Mouse (Mus musculus): Measurements from ENCODE around the gene Mecr. TPM values are rescaled to one million over a fixed set of nuclear protein-coding genes. Genes with fewer than 3 reads are reported as not detected.

Gene Mecr
- polyA plus RNA-seq, 1 experiment from 2014 or later, result 58.6 TPM

DNA sequence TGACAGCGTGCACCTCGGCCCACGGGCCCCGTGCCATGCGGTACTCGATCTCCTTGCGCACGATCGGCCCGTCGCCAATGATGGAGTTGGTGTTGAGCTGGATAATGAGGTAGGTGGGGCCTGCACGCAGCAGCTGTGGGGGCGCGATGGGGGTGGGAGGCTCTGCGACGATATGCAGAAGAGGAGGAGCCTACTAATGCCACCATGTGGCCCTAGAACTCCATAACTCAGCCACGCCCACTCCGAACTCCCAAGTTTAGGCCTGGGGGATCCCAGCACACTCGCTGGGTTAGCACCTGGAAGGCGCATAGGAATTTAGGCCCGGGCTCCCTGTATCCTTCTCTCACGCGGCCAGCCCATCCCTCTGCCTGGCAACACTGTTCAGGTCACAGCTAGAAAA, 24.3 kb upstream of the Mecr start:
- H3K9me3 ChIP-seq, result no peaks in the 10 kb centered on the region
- peaks cover 20% of the 10 kb centered on the region for H3K4me1 ChIP-seq
- H3K4me3 ChIP-seq, result no peak overlapping the region
- H3K9ac ChIP-seq, result no peak overlapping the region
- H3K36me3 ChIP-seq, result peaks cover 21% of the 10 kb centered on the region
- H3K27me3 ChIP-seq, result no peaks in the 10 kb centered on the region
- no peak overlapping the region for H3K27ac ChIP-seq
- WGBS, result 67% methylated on average over 23 of the region's 23 CpGs
- ATAC-seq (ENCODE audit: insufficient number of reproducible peaks, insufficient read depth, low FRiP score, low TSS enrichment, low read depth), result no peak
- no peak overlapping the region for H3K4me2 ChIP-seq

GRCm38 (mm10) chr4:131821161-131821731, 22.0 kb upstream of the Mecr start:
- Histone ChIP-seq H3K4me2 (0 out of 2 replicates have a peak overlapping the region, but pooled peaks have one; percentile 7), H3K27ac (peak overlapping the region; percentile 23; the same call in 1 of the 2 replicates), H3K4me1 (peaks cover 38% of the 10 kb centered on the region), H3K9me3 (no peaks in the 10 kb centered on the region), H3K36me3 (peaks cover 21% of the 10 kb centered on the region), H3K9ac (no peak overlapping the region), H3K27me3 (no peaks in the 10 kb centered on the region), H3K4me3 (no peak overlapping the region)
- ATAC-seq (ENCODE audit: insufficient number of reproducible peaks, insufficient read depth, low FRiP score, low TSS enrichment, low read depth), result 0 out of 2 replicates have a peak, but pooled peaks have one; percentile 30
- 34% methylated on average over 16 of the region's 16 CpGs for WGBS

DNA sequence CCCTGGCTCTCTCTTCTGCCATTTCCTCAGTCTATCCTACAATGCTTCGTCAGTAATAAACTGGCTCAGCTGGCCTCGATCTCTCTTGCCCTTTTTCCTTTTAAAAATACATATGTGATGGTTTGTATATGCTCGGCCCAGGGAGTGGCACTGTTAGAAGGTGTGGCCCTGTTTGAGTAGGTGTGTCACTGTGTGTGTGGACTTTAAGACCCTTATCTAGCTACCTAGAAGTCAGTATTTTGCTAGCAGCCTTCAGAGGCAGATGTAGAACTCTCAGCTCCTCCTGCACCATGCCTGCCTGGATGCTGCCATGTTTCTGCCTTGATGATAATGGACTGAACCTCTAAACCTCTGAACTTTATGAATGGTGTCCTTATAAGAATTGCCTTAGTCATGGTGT, 20.7 kb upstream of the Mecr start:
- 86% methylated on average over 3 of the region's 3 CpGs for WGBS
- Histone ChIP-seq H3K4me3 (no peak overlapping the region), H3K36me3 (peaks cover 21% of the 10 kb centered on the region), H3K9ac (no peak overlapping the region), H3K27ac (no peak overlapping the region), H3K4me2 (no peak overlapping the region), H3K9me3 (no peaks in the 10 kb centered on the region), H3K4me1 (peaks cover 52% of the 10 kb centered on the region), H3K27me3 (no peaks in the 10 kb centered on the region)
- ATAC-seq (ENCODE audit: insufficient number of reproducible peaks, insufficient read depth, low FRiP score, low TSS enrichment, low read depth), result no peak

DNA sequence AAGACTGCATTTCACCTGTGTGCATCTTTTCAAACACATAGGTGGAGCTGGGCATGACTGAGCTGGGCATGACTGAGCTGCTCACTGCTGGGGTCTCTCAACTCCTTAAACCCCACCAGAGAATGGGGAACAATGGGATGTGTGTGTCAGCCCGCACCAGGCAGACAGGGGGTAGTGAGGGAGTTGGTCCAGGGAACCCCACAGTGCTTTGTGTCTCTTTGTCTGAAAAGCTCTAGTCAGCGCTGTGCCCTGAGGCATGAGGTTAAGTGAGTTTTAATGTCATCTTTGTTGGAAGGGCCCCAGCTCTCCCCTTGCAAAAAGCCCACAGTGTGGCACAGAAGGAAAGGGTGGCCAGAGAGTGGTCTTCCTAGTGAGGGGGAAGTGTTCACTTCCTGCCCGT, 18.3 kb upstream of the Mecr start:
- 26% methylated on average over 3 of the region's 3 CpGs for WGBS
- no peak for ATAC-seq (ENCODE audit: insufficient number of reproducible peaks, insufficient read depth, low FRiP score, low TSS enrichment, low read depth)
- peak overlapping the region; percentile 90 for H3K27ac ChIP-seq

DNA sequence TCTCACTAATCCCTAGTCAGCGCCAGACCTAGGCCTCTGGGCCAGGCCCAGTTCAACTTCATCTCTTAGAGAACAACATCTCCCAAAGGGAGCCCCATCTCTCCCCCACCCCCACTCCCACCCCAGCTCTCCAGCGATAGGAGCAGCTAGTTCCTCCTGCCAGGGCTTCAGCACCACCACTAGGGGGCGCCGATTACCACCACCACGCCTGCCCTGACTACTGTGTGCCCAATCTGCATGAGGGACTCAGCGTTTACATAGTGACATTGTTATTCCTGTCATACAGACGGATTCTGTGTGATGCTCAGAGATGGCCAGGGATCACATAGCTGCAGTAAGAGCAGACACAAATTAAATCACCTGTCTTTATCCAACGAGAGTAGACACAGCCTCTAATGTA, 17.4 kb upstream of the Mecr start:
- no peak overlapping the region for H3K4me3 ChIP-seq
- WGBS, result 39% methylated on average over 8 of the region's 8 CpGs
- H3K36me3 ChIP-seq, result no peaks in the 10 kb centered on the region; the same call in 1 of the 2 replicates
- peaks cover 71% of the 10 kb centered on the region for H3K4me1 ChIP-seq
- no peaks in the 10 kb centered on the region for H3K27me3 ChIP-seq
- no peaks in the 10 kb centered on the region for H3K9me3 ChIP-seq
- H3K4me2 ChIP-seq, result no peak overlapping the region
- peak overlapping the region; percentile 90 for H3K27ac ChIP-seq
- no peak for ATAC-seq (ENCODE audit: insufficient number of reproducible peaks, insufficient read depth, low FRiP score, low TSS enrichment, low read depth)
- no peak overlapping the region for H3K9ac ChIP-seq

More for the DNA sequence above, 18.3 kb upstream of the Mecr start:
- Histone ChIP-seq H3K4me1 (peaks cover 66% of the 10 kb centered on the region), H3K9me3 (no peaks in the 10 kb centered on the region), H3K27me3 (no peaks in the 10 kb centered on the region), H3K36me3 (peaks cover 6% of the 10 kb centered on the region), H3K4me2 (no peak overlapping the region), H3K4me3 (no peak overlapping the region), H3K9ac (no peak overlapping the region)

- peaks cover 70% of the 10 kb centered on the region for H3K4me1 ChIP-seq
- H3K9me3 ChIP-seq, result no peaks in the 10 kb centered on the region
- H3K27me3 ChIP-seq, result no peaks in the 10 kb centered on the region
- 3% methylated on average over 6 of the region's 6 CpGs for WGBS
- H3K4me2 ChIP-seq, result peak overlapping the region; percentile 46
- peak overlapping the region; percentile 90 for H3K27ac ChIP-seq
- no peak overlapping the region for H3K4me3 ChIP-seq
- ATAC-seq (ENCODE audit: insufficient number of reproducible peaks, insufficient read depth, low FRiP score, low TSS enrichment, low read depth), result peak; percentile 81
- H3K9ac ChIP-seq, result 0 out of 2 replicates have a peak overlapping the region, but pooled peaks have one; percentile 49
- no peaks in the 10 kb centered on the region; the same call in 1 of the 2 replicates for H3K36me3 ChIP-seq
These were observed 16.4 kb upstream of the Mecr start for GRCm38 (mm10) chr4:131826905-131827304.

DNA sequence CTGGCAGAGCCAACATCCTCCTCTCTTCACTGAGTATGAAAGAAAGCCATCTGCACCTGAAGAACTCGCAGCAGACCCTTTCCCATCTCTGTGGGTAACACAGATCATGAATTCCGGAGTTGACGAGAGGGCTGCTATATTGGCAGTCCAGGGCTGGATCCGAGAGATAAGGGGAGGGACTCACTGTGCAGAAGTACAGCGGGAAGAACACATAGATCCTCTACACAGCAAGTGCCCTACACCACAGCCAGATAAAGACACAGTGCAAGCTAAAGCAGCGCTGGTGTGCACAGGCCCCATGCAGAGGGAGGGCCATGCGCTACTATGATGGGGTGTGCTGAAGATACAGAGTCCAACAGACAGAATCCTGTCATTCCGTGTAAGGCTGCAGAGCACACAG, 14.1 kb upstream of the Mecr start:
- Histone ChIP-seq H3K36me3 (no peaks in the 10 kb centered on the region), H3K4me3 (no peak overlapping the region), H3K9ac (no peak overlapping the region), H3K27ac (0 out of 2 replicates have a peak overlapping the region, but pooled peaks have one; percentile 11), H3K4me2 (no peak overlapping the region), H3K9me3 (no peaks in the 10 kb centered on the region), H3K27me3 (no peaks in the 10 kb centered on the region), H3K4me1 (peaks cover 81% of the 10 kb centered on the region)
- WGBS, result 76% methylated on average over 8 of the region's 8 CpGs
- no peak for ATAC-seq (ENCODE audit: insufficient number of reproducible peaks, insufficient read depth, low FRiP score, low TSS enrichment, low read depth)

GRCm38 (mm10) chr4:131831546-131832045, 11.7 kb upstream of the Mecr start:
- H3K9ac ChIP-seq, result no peak overlapping the region
- no peaks in the 10 kb centered on the region for H3K9me3 ChIP-seq
- no peak overlapping the region for H3K4me2 ChIP-seq
- H3K4me1 ChIP-seq, result peaks cover 83% of the 10 kb centered on the region
- no peak overlapping the region for H3K4me3 ChIP-seq
- WGBS, result 60% methylated on average over 5 of the region's 5 CpGs
- no peak for ATAC-seq (ENCODE audit: insufficient number of reproducible peaks, insufficient read depth, low FRiP score, low TSS enrichment, low read depth)
- peaks cover 13% of the 10 kb centered on the region for H3K27me3 ChIP-seq
- peak overlapping the region; percentile 40; the same call in 1 of the 2 replicates for H3K27ac ChIP-seq
- no peaks in the 10 kb centered on the region for H3K36me3 ChIP-seq

DNA sequence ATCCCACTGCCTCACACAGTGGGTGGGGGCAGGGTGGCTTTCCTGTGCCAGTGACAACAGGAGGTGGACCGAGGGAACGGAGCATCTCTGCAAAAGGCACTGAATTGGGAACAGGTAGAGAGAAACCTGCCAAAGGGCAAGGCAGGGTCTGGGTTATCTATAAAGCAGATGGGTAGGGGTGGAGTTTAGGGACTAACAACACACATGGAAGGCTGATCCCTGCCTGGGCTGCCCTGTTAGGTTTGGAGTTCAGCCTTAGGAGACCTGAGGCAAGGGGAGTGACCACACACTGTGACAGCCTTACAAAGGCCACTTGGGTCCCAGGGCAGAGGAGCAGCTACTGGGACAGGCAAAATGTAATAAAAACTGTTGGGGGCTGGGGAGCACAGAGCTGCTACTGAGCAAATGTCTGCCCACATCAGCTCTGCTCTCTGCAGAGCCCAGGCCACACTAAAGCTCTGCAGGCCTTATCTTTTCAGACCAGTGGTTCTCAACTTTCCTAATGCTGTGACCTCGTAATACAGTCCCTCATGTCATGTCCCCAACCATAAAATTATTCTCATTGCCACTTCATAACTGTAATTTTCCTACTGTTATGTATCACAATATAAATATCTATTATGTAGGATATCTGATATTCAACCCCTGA, 10.4 kb upstream of the Mecr start:
- Histone ChIP-seq H3K9ac (no peak overlapping the region), H3K9me3 (no peaks in the 10 kb centered on the region), H3K4me3 (no peak overlapping the region), H3K27me3 (peaks cover 13% of the 10 kb centered on the region), H3K27ac (no peak overlapping the region), H3K4me2 (no peak overlapping the region), H3K4me1 (peaks cover 72% of the 10 kb centered on the region), H3K36me3 (no peaks in the 10 kb centered on the region)
- ATAC-seq (ENCODE audit: insufficient number of reproducible peaks, insufficient read depth, low FRiP score, low TSS enrichment, low read depth), result no peak
- WGBS, result 72% methylated on average over 3 of the region's 3 CpGs

GRCm38 (mm10) chr4:131833971-131834609, 9.2 kb upstream of the Mecr start:
- Histone ChIP-seq H3K27me3 (peaks cover 13% of the 10 kb centered on the region), H3K4me2 (no peak overlapping the region; the same call in 1 of the 2 replicates)
- no peak for ATAC-seq (ENCODE audit: insufficient number of reproducible peaks, insufficient read depth, low FRiP score, low TSS enrichment, low read depth)

GRCm38 (mm10) chr4:131836351-131836881, 6.9 kb upstream of the Mecr start:
- no peaks in the 10 kb centered on the region for H3K36me3 ChIP-seq
- peaks cover 50% of the 10 kb centered on the region for H3K4me1 ChIP-seq
- peak overlapping the region; percentile 90 for H3K9ac ChIP-seq
- ATAC-seq (ENCODE audit: insufficient number of reproducible peaks, insufficient read depth, low FRiP score, low TSS enrichment, low read depth), result no peak
- peak overlapping the region; percentile 72 for H3K4me3 ChIP-seq
- WGBS, result under 1% methylated on average over 39 of the region's 39 CpGs
- H3K9me3 ChIP-seq, result no peaks in the 10 kb centered on the region
- H3K27ac ChIP-seq, result peak overlapping the region; percentile 55; the same call in 1 of the 2 replicates
- peak overlapping the region; percentile 95 for H3K4me2 ChIP-seq
- H3K27me3 ChIP-seq, result peaks cover 23% of the 10 kb centered on the region

More at GRCm38 (mm10) chr4:131833971-131834609, 9.2 kb upstream of the Mecr start:
- Histone ChIP-seq H3K9ac (no peak overlapping the region), H3K27ac (0 out of 2 replicates have a peak overlapping the region, but pooled peaks have one; percentile 40), H3K36me3 (no peaks in the 10 kb centered on the region), H3K9me3 (no peaks in the 10 kb centered on the region), H3K4me1 (peaks cover 73% of the 10 kb centered on the region), H3K4me3 (no peak overlapping the region)
- WGBS, result 22% methylated on average over 9 of the region's 9 CpGs

All from embryonic facial prominence, embryonic 13.5 days (tissue).